Comparison of ENCODE assay signal across 13 mouse cellular contexts in genomic region chr17:44192981-44193380, GRCm38 (mm10). TPM values are rescaled to one million over a fixed set of nuclear protein-coding genes. Genes with fewer than 3 reads are reported as not detected.
DNase-seq lines count a peak whose midpoint lies in the region; ATAC-seq and TF ChIP-seq lines count a peak whose summit lies in the region.
"Had no signal": no experiment of that assay in that cellular context is flagged by ENCODE, and none has a peak within 500 bp of the region (broad histone marks: within the 10 kb centered on the region; RNA-seq: fewer than 3 reads in every experiment).

No protein-coding gene starts in this region.

- H3K4me3 ChIP-seq in heart, embryonic 15.5 days, result no peak overlapping the region
- H3K4me3 ChIP-seq in lung, postnatal 0 days (ENCODE audit: low read depth, low read length), result no peak overlapping the region
- H3K4me3 ChIP-seq: hindbrain, embryonic 15.5 days; limb, embryonic 12.5 days had no signal

- no peak for ATAC-seq in heart, embryonic 15.5 days (replicated peaks; ENCODE audit: insufficient number of reproducible peaks, insufficient read depth, low FRiP score, low read depth)
- ATAC-seq in lung, postnatal 0 days, result peak; percentile 61

- H3K27me3 ChIP-seq in heart, embryonic 15.5 days, result 0 out of 2 replicates have a peak, but pooled peaks cover 2% of the 10 kb centered on the region
- no peaks in the 10 kb centered on the region for H3K27me3 ChIP-seq in lung, postnatal 0 days (replicated peaks; ENCODE audit: insufficient read depth, low read length)

- H3K36me3 ChIP-seq in heart, embryonic 15.5 days, result no peaks in the 10 kb centered on the region
- H3K36me3 ChIP-seq in lung, postnatal 0 days (ENCODE audit: insufficient read depth, low read length), result no peaks in the 10 kb centered on the region
- H3K36me3 ChIP-seq: hindbrain, embryonic 15.5 days; limb, embryonic 12.5 days had no signal

- TF ChIP-seq EP300 in lung, postnatal 0 days (IDR thresholded peaks at IDR 0.05), result peak; percentile 49

- intact Hi-C loops in heart, postnatal 25 days (cut with DNase I), result no loop called here

- H3K4me2 ChIP-seq in heart, embryonic 15.5 days, result peak overlapping the region; percentile 16; the same call in 1 of the 2 replicates
- H3K4me2 ChIP-seq in lung, postnatal 0 days (replicated peaks; ENCODE audit: low read depth, low read length), result peak overlapping the region; percentile 72
- H3K4me2 ChIP-seq: hindbrain, embryonic 15.5 days; limb, embryonic 12.5 days had no signal

- no peak overlapping the region for H3K9ac ChIP-seq in heart, embryonic 15.5 days
- H3K9ac ChIP-seq in lung, postnatal 0 days (replicated peaks; ENCODE audit: low read depth), result no peak overlapping the region
- H3K9ac ChIP-seq: hindbrain, embryonic 15.5 days; limb, embryonic 12.5 days had no signal

- WGBS in heart, embryonic 15.5 days, result 47% methylated on average over 3 of the region's 3 CpGs
- WGBS in lung, postnatal 0 days, result 45% methylated on average over 3 of the region's 3 CpGs

- no peaks in the 10 kb centered on the region for H3K9me3 ChIP-seq in heart, embryonic 15.5 days (replicated peaks)
- H3K9me3 ChIP-seq in lung, postnatal 0 days (ENCODE audit: low read length), result no peaks in the 10 kb centered on the region
- H3K9me3 ChIP-seq: hindbrain, embryonic 15.5 days; limb, embryonic 12.5 days had no signal

- peak; percentile 96 for DNase-seq in heart, adult 11 months
- DNase-seq in heart, postnatal 25 days (ENCODE audit: low spot score), result no peak
- peak; percentile 28 for DNase-seq in 416B (ENCODE audit: low read depth)
- peak; percentile 45 for DNase-seq in lung, postnatal 0 days (ENCODE audit: low spot score)
- DNase-seq in B cell, adult 2 months, result no peak
- no peak for DNase-seq in layer of hippocampus, adult 18-20 months (ENCODE audit: low spot score in 2 of 2)
- no peak for DNase-seq in right cerebral cortex, postnatal 36 days (ENCODE audit: low spot score in 2 of 2)
- DNase-seq: adrenal gland, postnatal 14 days; cerebellum, adult 2 months had no signal

- peak overlapping the region; percentile 63 for H3K27ac ChIP-seq in heart, embryonic 15.5 days
- peak overlapping the region; percentile 65 for H3K27ac ChIP-seq in lung, postnatal 0 days (ENCODE audit: low read length)
- H3K27ac ChIP-seq: hindbrain, embryonic 15.5 days; limb, embryonic 12.5 days; macrophage had no signal

- peaks cover 34% of the 10 kb centered on the region for H3K4me1 ChIP-seq in heart, embryonic 15.5 days (replicated peaks)
- H3K4me1 ChIP-seq in lung, postnatal 0 days (ENCODE audit: insufficient read depth, low read depth, low read length), result peaks cover 3% of the 10 kb centered on the region; the same call in 1 of the 2 replicates

- TF ChIP-seq CTCF in lung, postnatal 0 days (IDR thresholded peaks at IDR 0.05), result no peak

RNA-seq across cellular contexts. Expression of gene Clic5, which starts 4.6 kb away (rescaled TPM):
- 100 to 1,000 TPM; 114 to 142 TPM for total RNA-seq in heart, postnatal 25 days (2021)
- 12.4 and 12.5 TPM in 2 replicates for polyA plus RNA-seq in heart, embryonic 15.5 days (2015; fragmentation: Nextera tagmentation; extraction: Ambion mirVana)
- polyA plus RNA-seq in lung, postnatal 0 days (2015; fragmentation: Nextera tagmentation; extraction: Ambion mirVana), result 83.6 and 122 TPM in 2 replicates
- total RNA-seq in layer of hippocampus, adult 18-20 months (2021), result 1 to 10 TPM; 4.2 to 4.3 TPM

Comparison
In these comparisons a context has a peak if more than half of its experiments do, and no peak if none do; other contexts are left out.
1. DNase-seq: peak in heart, adult 11 months (single experiment), 416B (single experiment) and lung, postnatal 0 days (single experiment); none in heart, postnatal 25 days (single experiment), B cell, adult 2 months (0 of 2), layer of hippocampus, adult 18-20 months (0 of 2) and right cerebral cortex, postnatal 36 days (0 of 2).
2. RNA of gene Clic5, which starts 4.6 kb away (total RNA-seq): 114 to 142 TPM in heart, postnatal 25 days; 4.2 to 4.3 TPM in layer of hippocampus, adult 18-20 months; every median in the first group is over 10 times any median in the second.